Mouse (Mus musculus) midbrain, embryonic 10.5 days (tissue): Measurements from ENCODE around the gene Lactb. TPM values are rescaled to one million over a fixed set of nuclear protein-coding genes. Genes with fewer than 3 reads are reported as not detected.

ENCODE experiments used
- polyA plus RNA-seq: library from polyadenylated mRNA; unstranded; fragments of >200 nt; fragmentation: Nextera tagmentation; extraction: Ambion mirVana; gene quantifications from 2 replicates; pipeline ENCODE4 v1.2.1, GENCODE M21; 2016

The Lactb gene
- polyA plus RNA-seq, 1 experiment from 2014 or later: 9.6 TPM

Other genes starting within 250 kb of the Lactb start
- 11.1 and 13.6 TPM in 2 replicates for gene Aph1b, start 180.0 kb downstream of the Lactb start, polyA plus RNA-seq
- 0.28 and 0.40 TPM in 2 replicates for gene Gm10647, start 178.4 kb downstream of the Lactb start, polyA plus RNA-seq
- gene Aph1c, start 140.8 kb downstream of the Lactb start, polyA plus RNA-seq: 1.1 and 1.4 TPM in 2 replicates
- gene Rab8b, start 55.8 kb downstream of the Lactb start, polyA plus RNA-seq: 26.7 and 32.1 TPM in 2 replicates
- 659 and 790 TPM in 2 replicates for gene Rps27l, start 29.4 kb downstream of the Lactb start, polyA plus RNA-seq
- gene Tpm1, start 73.9 kb upstream of the Lactb start, polyA plus RNA-seq: 263 and 275 TPM in 2 replicates